Mouse (Mus musculus) thymus, adult 2 months (tissue): ENCODE results near the gene Fam3a.

Experiments
- CTCF ChIP-seq: fragments of 200-500 bp; IDR thresholded peaks from 2 replicates; pipeline ENCODE4 v1.5.1; 2012; ENCODE audit warnings: mild to moderate bottlenecking, control low read depth, low read length, moderate library complexity, borderline replicate concordance; ENCODE audit not compliant: control insufficient read depth, poor library complexity, insufficient read depth; ENCODE audit errors: extremely low read depth
- POLR2A ChIP-seq: fragments of 200-500 bp; IDR thresholded peaks from 2 replicates; pipeline ENCODE4 v1.6.1; 2012; ENCODE audit warnings: mild to moderate bottlenecking, low read length, control low read depth, moderate library complexity; ENCODE audit not compliant: control insufficient read depth, poor library complexity, insufficient read depth; ENCODE audit errors: extremely low read depth

- TF ChIP-seq CTCF (no peak), POLR2A (no peak)
Observed at GRCm38 (mm10) chrX:74408340-74408739, 15.3 kb upstream of the Fam3a start.
